Mouse (Mus musculus) stomach, postnatal 0 days (tissue): ENCODE data around the gene Meig1.

ENCODE experiments used
- CTCF ChIP-seq: IDR thresholded peaks from 2 replicates; pipeline ENCODE4 v1.5.1; 2016; ENCODE audit warnings: antibody characterized with exemption, low read depth, mild to moderate bottlenecking, moderate library complexity
- EP300 ChIP-seq: optimal IDR thresholded peaks from 2 replicates; pipeline ENCODE3; 2016; ENCODE audit warnings: antibody characterized with exemption

GRCm38 (mm10) chr2:3407756-3408155, 14.7 kb downstream of the Meig1 start:
- TF ChIP-seq EP300 (no peak), CTCF (no peak)
